Mouse (Mus musculus) cerebellum, postnatal 4 days (tissue): Measurements from ENCODE around the gene Cep97.
"Not testable (repeated sequence)": the region's sequence is repeated elsewhere in the genome, so short reads cannot be mapped to it uniquely, and the experiment has no call there.

Experiments used
- DNase-seq, 2 experiments: peaks; one replicate each; pipeline ENCODE4 v3.0.0; 2022; ENCODE audit warnings: low spot score in 2 of 2, mixed read lengths in 1 of 2

The Cep97 gene

DNA sequence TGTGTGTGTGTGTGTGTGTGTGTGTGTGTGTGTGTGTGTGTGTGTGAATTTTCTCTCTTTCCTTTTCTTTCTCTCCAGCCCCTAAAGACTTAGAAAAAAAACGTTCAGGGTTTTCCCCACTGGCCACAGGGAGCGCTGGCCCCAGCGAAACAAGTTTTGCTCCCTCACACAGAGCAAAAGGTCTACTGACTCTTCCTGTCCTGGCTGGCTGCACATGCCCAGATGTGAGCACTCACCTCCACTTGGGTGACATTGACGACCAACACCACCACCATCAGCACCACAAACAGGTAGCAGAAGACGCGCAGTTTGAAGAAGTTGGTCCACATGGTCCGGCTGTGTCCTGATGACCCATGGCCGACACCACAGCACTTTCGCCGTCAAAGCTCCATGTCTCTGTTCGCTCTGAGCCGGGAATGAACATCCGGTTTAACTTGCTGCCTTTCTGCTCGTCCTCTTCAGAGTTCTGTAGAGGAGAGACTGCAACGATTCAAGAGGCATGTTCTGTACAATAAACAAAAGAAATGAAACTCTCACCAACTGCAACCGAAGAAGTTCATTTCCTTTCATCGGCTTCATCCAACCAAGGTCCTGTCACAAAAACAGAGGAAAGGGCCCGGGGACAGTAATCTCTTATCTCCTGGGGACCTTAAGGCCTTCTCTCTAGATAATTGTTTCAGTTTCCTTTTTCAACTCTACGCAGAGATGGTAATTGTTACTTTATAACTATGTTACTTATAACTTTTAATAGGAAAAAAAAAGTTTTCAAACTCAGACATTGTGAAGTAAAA, 44.1 kb downstream of the Cep97 start:
- no peak for DNase-seq

DNA sequence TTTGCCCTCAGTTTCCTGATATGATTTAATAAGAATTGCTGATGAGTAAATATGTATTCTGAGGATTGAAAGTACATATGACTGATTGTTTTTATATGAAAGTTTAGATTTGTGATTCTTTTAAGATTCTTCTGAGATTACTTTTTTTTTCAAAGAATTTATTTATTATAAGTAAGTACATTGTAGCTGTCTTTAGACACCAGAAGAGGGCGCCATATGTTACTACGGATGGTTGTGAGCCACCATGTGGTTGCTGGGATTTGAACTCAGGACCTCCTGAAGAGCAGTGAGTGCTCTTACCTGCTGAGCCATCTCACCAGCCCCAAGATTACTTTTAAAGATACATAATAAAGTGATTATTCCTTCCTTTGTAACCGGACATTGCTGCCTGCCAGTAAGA, 45.2 kb downstream of the Cep97 start:
- no peak for DNase-seq

DNA sequence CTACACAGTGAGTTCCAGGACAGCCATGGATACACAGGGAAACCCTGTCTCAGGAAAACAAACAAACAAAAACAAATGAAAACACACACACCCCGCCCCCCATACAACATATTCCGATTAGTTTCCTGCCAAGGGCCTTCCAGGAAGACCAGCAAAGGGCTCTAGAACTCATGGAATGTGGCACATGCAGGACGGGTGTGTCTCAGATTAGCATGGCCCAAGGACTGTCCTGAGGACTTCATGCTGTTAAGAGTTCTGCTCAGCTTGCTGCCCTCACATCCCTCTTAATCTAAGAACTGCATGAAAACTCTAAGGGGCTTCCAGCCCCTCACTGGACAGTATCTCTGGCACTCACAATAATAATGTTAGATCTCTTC, 46.1 kb downstream of the Cep97 start:
- DNase-seq, result no peak

DNA sequence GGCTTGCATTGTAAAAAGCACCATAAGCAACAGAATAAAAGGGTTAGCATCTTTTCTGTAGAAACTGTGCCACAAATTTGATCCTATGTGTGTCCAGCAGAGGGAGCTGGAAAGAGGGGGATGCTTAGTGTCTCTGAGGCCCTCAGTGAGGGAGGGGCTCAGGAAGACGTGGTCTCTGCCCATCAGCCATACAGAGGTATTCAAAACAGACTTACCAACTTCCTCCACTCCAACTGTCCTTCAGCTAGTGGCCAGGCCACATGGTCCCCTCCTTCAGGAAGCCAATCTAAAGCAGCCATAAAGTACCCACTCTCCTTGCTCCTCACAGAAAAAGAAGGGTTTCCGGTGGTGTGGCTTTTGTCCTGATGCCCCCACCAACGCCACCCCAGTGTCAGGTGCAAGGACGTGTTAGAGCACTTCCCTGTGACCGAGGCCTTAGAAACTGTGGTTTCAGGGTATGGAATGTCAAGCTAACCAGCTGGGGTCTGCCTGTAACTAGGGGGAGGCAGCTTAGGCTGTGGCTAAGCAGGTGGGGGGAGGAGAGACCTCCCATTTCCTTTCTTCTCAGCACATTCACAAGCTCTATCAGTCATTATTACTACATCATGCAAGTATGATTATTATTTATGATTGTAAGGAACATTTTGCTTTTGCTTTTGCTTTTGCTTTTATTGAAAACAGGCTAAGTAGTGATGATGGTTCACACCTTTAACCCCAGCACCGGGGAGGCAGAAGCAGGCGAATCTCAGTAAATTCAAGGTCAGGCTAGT, 46.7 kb downstream of the Cep97 start:
- DNase-seq, result no peak

DNA sequence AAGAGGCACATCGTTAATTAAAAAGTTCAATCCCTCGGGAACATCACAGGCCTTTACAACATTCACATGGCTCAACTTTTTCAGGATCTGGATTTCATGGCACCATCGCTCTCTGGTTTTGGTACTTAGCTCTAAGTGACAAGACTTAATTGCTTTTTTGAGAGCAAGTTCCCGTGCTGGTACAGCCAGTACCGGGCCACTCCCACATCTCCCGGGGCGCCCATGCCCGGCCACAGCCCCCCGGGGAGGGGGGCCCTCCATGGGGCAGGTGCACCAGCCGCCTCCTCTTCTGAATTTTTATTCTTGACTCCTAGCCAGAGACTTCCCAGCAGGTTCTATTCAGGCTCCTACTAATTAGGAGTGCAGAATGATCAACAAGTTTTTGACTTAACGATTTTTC, 50.4 kb downstream of the Cep97 start:
- no peak for DNase-seq

DNA sequence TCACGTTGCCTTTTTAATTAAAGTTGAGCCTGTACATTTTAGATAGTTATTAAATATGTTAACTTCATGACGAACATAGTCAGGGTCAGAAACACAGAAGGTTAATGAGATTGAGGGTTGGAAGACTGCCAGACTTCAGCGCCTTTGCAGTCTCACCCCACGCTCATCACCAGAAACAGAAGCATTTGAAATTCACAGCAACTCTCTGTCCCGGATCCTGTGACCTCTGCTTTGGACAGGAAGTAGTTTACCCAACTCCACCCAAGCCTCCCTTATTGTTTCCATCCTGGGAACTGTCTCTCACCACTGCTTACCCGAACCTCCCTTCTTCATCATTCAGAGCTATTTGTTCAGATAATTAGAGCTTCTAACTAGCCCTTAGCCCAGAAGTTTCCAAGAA, 58.6 kb downstream of the Cep97 start:
- no peak for DNase-seq

DNA sequence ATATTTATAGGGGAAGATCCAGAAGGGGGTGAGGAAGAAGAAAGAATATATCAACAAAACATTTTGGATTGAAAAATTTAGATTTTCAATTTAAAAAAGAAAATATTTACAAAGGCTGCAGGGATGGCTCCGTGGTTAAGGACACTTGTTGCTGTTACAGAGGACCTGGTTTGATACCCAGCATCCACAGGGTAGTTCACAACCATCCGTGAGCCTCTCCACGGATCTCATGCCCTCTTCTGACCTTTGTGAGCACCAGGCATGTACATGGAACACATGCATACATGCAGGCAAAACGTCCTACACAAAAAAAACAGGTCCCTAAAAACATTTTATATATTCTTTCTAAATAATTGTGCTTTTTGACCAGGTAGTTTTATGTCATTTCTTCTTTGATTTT, 70.8 kb downstream of the Cep97 start:
- DNase-seq, result no peak

DNA sequence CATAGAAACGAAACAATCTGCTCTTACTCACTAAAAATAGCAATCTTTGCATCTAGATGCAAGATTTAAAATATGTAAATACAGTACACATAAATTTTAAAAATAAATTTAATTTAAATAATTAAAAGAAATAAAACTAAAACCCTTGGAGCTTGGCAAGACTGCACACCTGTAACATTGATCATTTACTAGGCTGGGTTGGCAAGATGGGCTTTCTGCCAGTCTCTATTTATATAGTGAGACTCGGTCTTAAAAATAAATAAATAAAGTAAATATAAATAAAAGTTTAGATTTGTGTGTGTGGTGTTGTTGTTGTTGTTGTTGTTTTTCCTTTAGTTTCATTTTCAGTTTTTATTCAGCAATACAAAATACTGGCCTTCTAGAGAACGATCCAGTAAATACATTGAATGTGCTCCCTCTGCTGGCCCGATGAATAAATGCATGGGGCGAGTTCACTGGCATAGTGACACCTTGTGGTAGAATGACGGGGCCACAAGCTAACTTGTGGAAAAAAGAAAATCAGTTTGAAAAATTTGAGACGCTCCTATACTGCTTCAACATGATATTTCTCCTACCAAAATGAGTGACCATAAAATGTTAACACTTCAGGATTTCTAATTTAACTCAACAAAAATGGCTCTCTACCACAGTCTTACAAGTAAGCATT, 71.4 kb downstream of the Cep97 start:
- peak; percentile 41 to 51 for DNase-seq

DNA sequence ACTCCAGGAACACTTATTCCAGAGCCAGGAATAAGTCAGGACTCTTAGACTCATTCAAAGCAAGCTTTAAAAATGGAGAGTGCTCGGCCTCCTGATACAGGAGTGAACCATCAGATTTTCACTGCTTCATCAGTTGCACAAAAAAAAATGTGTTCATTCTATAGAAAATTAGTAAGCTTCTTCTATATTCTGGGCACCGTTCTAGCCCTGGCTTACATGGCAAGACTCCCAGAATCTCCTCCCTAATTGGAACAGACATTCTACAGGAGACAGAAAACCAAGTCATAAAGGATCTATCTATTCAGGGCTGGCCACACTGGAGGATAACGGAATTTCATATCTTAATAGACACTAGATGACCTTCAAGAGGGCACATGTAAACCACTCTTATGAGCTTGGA, 73.6 kb downstream of the Cep97 start:
- DNase-seq, result no peak

DNA sequence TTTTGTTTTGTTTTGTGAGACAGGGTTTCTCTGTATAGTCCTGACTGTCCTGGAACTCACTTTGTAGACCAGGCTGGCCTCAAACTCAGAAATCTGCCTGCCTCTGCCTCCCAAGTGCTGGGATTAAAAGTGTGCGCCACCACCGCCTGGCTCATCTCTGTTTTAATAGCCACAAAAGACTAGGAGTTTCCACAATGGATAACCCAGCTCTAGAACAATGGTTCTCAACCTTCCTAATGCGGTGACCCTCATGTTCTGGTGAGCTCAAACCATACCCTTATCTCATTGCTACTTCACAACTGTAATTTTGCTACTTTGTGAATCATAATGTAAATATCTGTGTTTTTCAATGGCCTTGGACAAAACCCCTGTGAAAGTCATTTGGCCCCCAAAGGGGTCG, 75.2 kb downstream of the Cep97 start:
- not testable (repeated sequence) for DNase-seq

DNA sequence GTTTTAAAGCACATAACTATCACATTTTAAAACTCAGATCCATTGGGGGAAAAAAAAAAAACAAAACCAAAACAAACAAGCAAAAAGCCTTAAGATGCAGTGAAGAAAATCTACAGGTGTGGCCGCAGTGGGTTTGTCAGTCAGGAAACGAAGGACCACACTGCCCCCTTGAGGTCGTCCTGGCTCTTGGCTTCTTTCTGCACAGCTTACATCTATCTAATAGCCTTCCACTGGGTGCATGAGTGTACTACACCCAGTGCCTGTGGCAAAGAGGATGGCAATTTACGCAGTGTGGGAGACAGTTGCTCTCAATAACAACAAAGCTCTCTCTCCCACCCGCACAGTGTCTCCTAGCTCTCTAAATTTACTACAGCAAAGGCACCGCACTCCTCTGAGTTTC, 76.2 kb downstream of the Cep97 start:
- DNase-seq, result peak; percentile 36 to 71

DNA sequence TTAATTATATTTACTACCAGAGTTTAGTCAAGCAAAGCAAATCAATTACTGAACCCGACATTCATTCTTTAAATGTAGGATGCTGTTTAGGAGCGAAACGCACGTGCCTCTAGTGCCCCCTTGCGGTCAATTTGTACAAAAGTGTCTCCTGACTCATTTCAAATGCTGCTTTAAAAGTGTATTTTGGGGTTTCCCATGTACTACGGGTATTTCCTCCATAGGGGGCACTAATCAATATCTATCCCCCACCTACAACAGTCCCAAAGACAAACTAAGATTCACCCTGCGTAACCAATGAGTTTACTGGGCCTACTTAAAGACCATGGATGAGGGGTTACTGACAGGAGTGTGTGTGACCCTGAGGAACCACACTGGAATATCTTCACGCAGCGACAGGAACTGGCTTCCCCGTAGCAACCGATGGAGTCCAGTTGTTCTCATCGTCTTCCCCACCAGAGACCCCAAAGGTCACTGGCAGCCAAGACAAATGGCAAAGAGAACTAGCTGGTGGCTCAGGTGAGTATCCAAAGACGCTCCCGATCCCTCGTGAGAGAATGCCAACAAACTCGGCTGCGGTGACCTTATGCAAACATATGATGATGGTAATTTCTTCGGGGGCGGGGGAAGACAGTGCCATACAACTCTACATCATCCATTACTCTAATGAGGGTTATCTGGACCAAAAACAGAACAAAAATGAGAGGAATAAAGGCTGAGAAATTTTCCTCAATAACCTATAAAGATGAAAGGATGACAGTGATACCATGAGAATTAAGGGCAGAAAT, 81.5 kb downstream of the Cep97 start:
- DNase-seq, result peak; percentile 52 to 76

DNA sequence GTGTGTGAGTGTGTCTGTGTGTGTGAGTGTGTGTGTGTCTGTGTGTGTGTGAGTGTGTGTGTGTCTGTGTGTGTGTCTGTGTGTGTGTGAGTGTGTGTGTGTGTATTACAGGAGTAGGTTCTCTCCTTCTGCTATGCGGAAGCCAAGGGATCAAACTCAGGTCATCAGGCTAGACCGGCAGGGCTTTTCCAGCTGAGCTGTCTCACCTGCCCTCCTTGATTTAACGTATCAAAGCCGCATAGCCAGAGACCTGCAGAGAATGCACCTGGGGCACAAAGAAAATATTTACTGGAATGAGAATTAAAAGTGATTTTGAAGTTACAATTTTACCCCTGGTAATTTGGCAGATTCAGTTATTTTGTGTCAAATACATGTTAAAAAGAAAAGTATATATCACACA, 82.1 kb downstream of the Cep97 start:
- DNase-seq, result no peak

DNA sequence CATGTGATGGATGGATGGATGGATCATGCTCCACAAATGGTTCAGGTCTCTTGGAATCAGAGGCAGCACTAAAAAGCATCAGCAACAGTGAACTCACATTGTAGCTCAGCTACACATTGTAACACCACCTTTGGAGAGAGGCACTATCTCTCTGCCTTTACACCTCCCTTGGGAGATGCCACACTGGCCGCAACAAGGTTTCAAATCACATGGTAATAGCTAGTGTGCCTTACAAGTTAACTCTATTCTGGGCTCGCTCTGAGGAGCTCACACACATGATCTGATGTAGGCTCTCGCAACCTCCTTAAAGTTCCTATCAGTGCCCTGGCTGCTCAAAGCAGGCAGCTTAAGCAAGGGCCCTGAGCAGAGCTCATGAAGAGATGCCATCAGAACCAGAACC, 84.2 kb downstream of the Cep97 start:
- no peak for DNase-seq
